Mouse (Mus musculus) bone marrow macrophage, adult 2 months (primary cell): ENCODE measurements around the gene Parn.

Experiments used
- CTCF ChIP-seq: IDR thresholded peaks from 2 replicates; pipeline ENCODE4 v1.5.1; 2012; ENCODE audit warnings: low read depth, mild to moderate bottlenecking, low read length, moderate library complexity
- POLR2A ChIP-seq: IDR thresholded peaks from 2 replicates; pipeline ENCODE4 v1.6.1; 2012; ENCODE audit warnings: mild to moderate bottlenecking, low read depth, low read length, borderline replicate concordance

GRCm38 (mm10) chr16:13538933-13539648, 128.9 kb downstream of the Parn start:
- TF ChIP-seq POLR2A (no peak), CTCF (no peak)
